Mouse (Mus musculus): ENCODE results near the gene Phf5a. TPM values are rescaled to one million over a fixed set of nuclear protein-coding genes. Genes with fewer than 3 reads are reported as not detected.

Gene Phf5a
- polyA plus RNA-seq, 1 experiment from 2014 or later = 133 TPM

DNA sequence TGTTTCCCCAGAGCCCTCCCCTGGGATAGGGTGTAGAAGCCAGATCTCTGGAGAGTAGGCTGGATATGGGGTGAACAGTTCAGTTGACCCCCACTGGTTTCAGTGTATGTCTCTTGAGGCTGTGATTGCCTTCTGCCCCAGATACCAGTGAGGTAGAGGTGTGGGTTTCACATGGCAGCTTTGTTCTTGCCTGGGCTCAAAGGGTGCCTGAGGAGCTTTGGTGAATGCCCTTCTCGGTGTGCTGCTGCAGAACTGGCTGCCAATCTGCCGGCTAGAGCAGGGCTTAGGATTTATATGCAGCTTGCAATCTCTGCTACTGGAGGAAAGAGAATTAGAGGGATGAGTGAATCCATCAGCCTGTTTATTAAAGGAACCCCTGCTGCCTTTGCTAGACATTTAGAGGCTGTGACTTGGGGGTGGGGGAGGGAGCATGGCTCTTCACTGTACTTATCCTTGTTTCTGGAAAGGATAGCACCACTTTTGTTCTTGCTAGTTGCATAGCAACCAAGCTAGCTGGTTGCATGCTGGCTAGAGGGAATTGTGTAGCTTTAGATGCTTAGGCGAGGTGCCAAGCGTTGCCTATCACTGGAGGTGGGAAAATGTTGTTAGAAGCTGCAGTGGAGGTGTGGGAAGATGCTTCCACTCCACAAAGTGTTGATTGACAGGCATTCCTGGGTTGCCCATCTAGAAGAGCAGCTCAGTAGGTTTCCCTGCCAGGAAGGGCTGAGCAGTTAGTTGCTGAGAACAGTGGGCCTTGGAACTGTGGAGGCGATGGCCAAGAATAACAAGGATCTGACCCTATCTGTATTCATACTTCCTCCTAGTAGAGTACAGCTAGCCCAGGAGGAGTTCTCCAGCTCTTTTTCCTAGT is 8.1 kb upstream of the Phf5a start:
- no peaks in the 10 kb centered on the region for H3K27me3 ChIP-seq
- H3K9ac ChIP-seq = no peak overlapping the region

DNA sequence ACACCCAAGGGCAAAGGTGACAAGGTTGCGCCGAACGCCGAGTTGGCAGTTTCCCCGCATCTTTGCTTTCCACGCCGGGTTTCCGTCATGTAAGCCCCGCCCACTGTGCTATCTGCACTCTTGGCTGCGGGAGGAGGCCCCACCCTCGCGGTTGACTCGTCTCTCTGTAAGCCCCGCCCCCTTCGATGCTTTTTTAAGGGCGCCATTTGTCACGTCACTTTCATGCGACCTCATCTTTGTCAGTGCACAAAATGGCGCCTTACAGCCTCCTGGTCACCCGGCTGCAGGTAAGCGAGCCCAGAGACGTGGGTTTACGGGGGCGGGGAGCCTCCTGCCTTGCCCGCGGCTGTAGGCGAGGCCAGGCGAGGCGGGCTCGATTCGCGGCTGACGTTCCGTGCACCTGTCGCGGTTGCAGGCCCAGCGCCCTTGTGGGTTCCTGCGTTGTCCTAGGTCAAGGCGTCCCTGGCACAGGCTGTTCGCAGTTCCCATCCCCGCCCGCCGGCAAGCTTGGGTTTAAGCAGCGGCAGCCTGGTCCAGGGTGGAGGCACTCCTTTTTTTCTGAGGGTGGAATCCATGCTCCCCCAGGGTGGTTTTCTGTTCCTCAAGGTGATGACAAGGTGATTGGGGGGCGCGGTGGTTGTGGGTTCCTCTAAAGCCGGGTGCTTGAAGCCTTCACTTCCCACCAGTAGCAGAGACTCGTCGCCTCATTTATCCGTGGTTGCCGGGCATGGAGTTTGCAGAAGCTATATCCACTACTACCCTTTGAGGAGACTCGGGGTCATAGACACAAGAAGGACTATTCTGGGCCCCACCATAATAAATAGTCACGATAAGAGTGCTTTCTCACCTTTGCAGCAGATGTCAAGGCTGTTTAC is 788 bp upstream of the Phf5a start, which contains the start of gene Aco2:
Gene Aco2, plus strand, starts transcription at position 48 of the 875 bp plus-strand sequence.
- Histone ChIP-seq H3K9me3 (replicated peaks) (no peaks in the 10 kb centered on the region), H3K9ac (peak within 1 kb of the TSS; percentile 98), H3K27me3 (no peaks in the 10 kb centered on the region), H3K4me2 (replicated peaks) (peak within 1 kb of the TSS; percentile 81), H3K4me3 (replicated peaks) (peak within 1 kb of the TSS; percentile 100), H3K4me1 (peaks cover 20% of the 10 kb centered on the region), H3K27ac (replicated peaks) (peak within 1 kb of the TSS; percentile 100), H3K36me3 (peaks cover 30% of the 10 kb centered on the region)
- WGBS = under 1% methylated on average over 53 of the region's 53 CpGs
- ATAC-seq (ENCODE audit: insufficient number of reproducible peaks, low FRiP score, low TSS enrichment, low read depth) = peak; percentile 89

More for the DNA sequence above, 8.1 kb upstream of the Phf5a start:
- no peaks in the 10 kb centered on the region for H3K36me3 ChIP-seq
- WGBS = 75% methylated on average over 5 of the region's 5 CpGs
- H3K4me1 ChIP-seq = peaks cover 7% of the 10 kb centered on the region; the same call in 1 of the 2 replicates
- no peak overlapping the region for H3K27ac ChIP-seq (replicated peaks)
- no peak overlapping the region for H3K4me2 ChIP-seq (replicated peaks)
- no peaks in the 10 kb centered on the region for H3K9me3 ChIP-seq (replicated peaks)
- no peak for ATAC-seq (ENCODE audit: insufficient number of reproducible peaks, low FRiP score, low TSS enrichment, low read depth)
- no peak overlapping the region for H3K4me3 ChIP-seq (replicated peaks)

DNA sequence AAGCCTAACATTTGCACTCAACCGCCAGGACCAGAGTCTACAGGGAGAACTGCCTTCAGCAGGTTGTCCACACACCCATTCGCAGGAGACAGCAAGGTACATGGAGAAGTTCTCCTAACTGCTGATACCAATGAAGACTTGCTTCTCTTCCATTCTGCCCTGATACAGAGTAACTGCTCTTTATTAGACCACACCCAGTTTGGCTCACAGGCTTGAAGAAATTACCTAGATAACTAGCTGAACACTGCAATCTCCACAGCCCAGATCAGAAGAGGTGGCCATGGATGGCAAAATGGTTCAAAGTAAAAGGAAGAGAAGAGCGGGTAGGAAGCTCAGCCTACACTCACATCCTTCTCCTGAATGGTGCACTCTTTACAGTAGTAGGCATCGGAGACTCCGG is 1.7 kb downstream of the Phf5a start:
- H3K27me3 ChIP-seq = no peaks in the 10 kb centered on the region
- no peak overlapping the region for H3K4me2 ChIP-seq (replicated peaks)
- H3K4me3 ChIP-seq (replicated peaks) = no peak overlapping the region
- ATAC-seq (ENCODE audit: insufficient number of reproducible peaks, low FRiP score, low TSS enrichment, low read depth) = no peak
- H3K9me3 ChIP-seq (replicated peaks) = no peaks in the 10 kb centered on the region
- no peak overlapping the region for H3K9ac ChIP-seq
- peaks cover 20% of the 10 kb centered on the region for H3K4me1 ChIP-seq
- no peak overlapping the region for H3K27ac ChIP-seq (replicated peaks)
- peaks cover 53% of the 10 kb centered on the region for H3K36me3 ChIP-seq
- WGBS = 95% methylated on average over 5 of the region's 5 CpGs

DNA sequence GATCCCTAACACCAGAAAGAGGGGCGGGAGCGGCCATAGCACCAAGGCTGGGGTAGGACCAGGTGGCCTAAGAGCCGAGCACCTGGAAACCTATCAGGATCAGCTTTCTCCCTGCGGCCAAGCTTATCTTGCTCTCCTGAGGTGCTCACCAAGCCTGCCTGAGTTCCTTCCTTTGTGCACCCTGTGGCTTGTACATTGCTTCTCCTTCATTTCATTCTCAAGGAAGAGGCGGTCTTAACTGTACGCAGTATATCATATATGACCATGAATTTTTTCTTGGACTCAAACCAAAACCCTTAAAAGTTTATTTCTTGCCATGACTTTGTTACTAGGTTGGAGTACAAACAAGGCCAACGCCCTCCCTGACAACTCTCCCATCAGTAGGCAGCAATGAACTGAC is 7.5 kb downstream of the Phf5a start:
- Histone ChIP-seq H3K9me3 (replicated peaks) (no peaks in the 10 kb centered on the region), H3K9ac (no peak overlapping the region), H3K27me3 (no peaks in the 10 kb centered on the region), H3K4me1 (0 out of 2 replicates have a peak, but pooled peaks cover 9% of the 10 kb centered on the region), H3K36me3 (peaks cover 40% of the 10 kb centered on the region), H3K4me2 (replicated peaks) (no peak overlapping the region), H3K4me3 (replicated peaks) (no peak overlapping the region), H3K27ac (replicated peaks) (no peak overlapping the region)
- WGBS = 90% methylated on average over 7 of the region's 7 CpGs
- ATAC-seq (ENCODE audit: insufficient number of reproducible peaks, low FRiP score, low TSS enrichment, low read depth) = no peak

DNA sequence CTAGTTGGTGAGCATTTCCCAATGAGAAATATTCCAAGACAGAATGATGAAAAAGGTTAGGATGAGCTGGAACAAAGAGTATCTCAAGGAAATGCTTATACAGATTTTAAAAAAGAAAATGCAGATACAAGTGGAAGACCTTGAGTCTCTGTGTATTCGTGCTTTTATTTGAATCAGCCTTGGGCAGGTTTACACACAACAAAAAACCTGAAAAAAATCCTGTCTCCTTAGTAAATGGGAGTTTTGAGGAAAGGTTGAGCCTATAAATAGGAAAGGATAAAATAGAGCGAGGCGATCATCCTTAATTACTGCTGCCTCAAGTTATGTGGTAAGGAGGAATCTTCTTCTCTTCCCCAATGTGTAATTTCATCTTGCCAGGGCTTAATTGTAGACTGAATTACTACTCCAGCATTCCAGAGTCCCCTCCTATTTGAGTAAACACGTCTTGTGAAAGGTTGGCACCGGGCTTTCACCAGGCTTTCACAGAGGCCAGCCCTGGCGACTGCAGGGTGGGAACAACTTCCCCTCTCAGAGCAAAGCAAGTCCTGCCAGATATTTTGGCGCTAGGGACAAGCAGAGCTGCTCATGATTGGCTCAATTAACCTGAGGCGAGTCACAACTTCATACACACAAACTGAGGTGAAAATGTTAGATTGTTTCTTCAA is 11.1 kb downstream of the Phf5a start:
- H3K27ac ChIP-seq (replicated peaks) = peak overlapping the region; percentile 88
- no peak overlapping the region for H3K9ac ChIP-seq
- H3K4me1 ChIP-seq = peaks cover 12% of the 10 kb centered on the region
- 25% methylated on average over 8 of the region's 8 CpGs for whole genome bisulfite sequencing
- no peak for ATAC-seq (ENCODE audit: insufficient number of reproducible peaks, low FRiP score, low TSS enrichment, low read depth)
- H3K36me3 ChIP-seq = peaks cover 4% of the 10 kb centered on the region; the same call in 1 of the 2 replicates
- H3K9me3 ChIP-seq (replicated peaks) = no peaks in the 10 kb centered on the region
- peak overlapping the region; percentile 95 for H3K4me3 ChIP-seq (replicated peaks)
- H3K27me3 ChIP-seq = no peaks in the 10 kb centered on the region
- peak overlapping the region; percentile 81 for H3K4me2 ChIP-seq (replicated peaks)

DNA sequence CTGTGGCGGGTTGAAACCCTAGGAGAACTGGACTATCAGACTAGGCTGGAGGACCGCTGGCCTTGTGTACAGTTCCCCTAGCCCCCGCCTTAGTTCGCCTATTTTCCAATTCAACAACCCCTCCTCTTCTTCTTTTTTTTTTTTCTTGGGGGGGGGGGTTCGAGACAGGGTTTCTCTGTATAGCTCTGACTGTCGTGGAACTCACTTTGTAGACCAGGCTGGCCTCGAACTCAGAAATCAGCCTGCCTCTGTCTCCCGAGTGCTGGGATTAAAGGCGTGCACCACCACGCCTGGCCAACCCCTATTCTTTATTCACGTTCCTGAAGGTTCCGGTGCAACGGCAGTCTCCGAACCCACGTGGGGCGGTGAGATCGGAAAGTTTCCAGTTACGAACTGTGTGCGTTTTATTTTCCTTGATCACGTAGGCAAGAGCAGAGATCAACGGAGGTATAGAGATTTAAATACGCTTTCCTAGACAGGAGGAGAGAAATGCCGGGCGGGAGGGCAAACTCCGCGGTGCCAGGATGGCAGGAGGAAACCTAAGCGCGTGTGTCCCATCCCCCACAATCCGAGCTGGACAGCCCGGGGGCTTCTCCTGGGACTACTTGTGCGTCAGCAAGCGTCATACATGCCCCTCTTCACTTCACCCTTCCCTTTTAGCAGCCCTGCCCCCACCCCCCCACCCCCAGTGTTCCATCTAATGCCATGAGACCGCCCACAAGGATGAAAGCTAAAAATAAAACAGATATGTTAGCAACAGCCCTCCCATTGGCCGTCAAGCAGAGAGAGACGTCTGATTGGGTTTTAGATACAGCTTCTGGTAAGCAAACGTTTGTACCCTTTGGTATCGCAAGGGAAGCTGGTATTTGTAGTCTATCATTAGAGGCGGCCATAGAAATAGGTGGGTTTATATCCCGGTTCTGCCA is 12.1 kb downstream of the Phf5a start:
- Histone ChIP-seq H3K4me3 (replicated peaks) (peak overlapping the region; percentile 95), H3K27ac (replicated peaks) (peak overlapping the region; percentile 99), H3K9ac (peak overlapping the region; percentile 92), H3K27me3 (no peaks in the 10 kb centered on the region), H3K9me3 (replicated peaks) (no peaks in the 10 kb centered on the region), H3K36me3 (no peaks in the 10 kb centered on the region; the same call in 1 of the 2 replicates), H3K4me2 (replicated peaks) (peak overlapping the region; percentile 81), H3K4me1 (peaks cover 16% of the 10 kb centered on the region)
- ATAC-seq (ENCODE audit: insufficient number of reproducible peaks, low FRiP score, low TSS enrichment, low read depth) = peak; percentile 89
- under 1% methylated on average over 39 of the region's 39 CpGs for WGBS

DNA sequence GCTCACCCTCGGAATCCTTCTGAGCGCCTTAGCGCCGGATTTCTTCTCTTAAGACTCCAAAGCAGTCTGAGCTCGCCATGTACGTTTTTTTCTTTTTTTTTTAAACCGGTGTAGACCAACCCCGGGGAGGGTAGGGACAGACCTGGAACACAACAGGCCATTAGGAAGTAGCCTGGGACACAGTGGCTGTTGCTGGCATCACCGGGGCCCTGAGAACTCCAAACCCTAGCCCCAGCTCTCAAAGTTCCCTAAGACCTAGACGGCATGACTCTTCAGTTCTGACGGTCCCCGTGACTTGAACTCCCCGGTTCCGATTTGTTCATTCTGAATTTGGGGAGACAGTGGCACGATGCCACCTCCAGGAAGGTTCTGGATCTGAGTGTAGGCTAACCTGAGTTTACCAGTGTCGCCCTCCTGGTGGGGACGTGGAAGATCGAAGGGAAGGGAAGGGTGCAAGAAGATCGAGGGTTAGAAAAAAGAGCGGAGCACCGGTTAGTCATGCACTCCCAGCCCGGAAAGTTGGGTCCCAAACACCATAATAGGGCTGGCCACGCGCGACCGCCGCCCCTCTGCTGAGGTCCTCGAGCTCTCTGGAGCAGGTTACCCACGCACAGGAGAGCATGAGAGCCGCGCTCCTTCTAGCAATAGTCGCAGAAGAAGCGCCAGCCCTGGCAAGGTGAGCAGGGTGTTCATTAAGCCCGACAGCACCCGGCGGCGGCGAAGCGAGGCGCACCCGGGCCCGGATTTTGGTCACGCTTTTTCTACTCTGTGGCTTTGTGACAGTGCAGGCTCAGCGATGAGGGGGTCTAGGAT is 13.0 kb downstream of the Phf5a start, which contains the start of gene Tob2:
Gene Tob2, minus strand, starts transcription at position 280 of the 813 bp plus-strand sequence.
- H3K4me3 ChIP-seq (replicated peaks) = peak within 1 kb of the TSS; percentile 95
- H3K27me3 ChIP-seq = no peaks in the 10 kb centered on the region
- no peaks in the 10 kb centered on the region for H3K9me3 ChIP-seq (replicated peaks)
- H3K4me2 ChIP-seq (replicated peaks) = peak within 1 kb of the TSS; percentile 81
- under 1% methylated on average over 44 of the region's 44 CpGs for WGBS
- peak within 1 kb of the TSS; percentile 92 for H3K9ac ChIP-seq
- H3K27ac ChIP-seq (replicated peaks) = peak within 1 kb of the TSS; percentile 99
- H3K4me1 ChIP-seq = peaks cover 16% of the 10 kb centered on the region
- 0 out of 2 replicates have a peak, but pooled peaks have one; percentile 1 for ATAC-seq (ENCODE audit: insufficient number of reproducible peaks, low FRiP score, low TSS enrichment, low read depth)
- peaks cover 4% of the 10 kb centered on the region; the same call in 1 of the 2 replicates for H3K36me3 ChIP-seq

DNA sequence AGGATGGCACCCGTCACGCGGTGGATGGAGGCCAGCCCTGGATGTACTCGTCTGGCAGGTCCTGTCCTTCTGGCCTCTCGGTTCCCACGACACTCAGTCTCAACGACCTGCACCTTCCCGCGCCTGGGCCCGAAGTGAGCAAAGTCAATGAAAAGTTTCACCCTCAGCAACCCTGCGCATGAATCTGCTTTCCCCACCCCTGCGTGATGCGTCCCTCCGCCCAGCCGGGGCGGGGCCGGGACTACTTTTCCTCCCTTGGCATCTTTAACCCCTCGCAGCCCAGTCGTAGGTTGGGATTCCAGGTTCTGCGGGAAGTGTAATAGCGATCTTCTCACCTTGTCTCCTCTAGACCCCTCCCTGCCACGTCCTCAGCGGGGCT is 13.6 kb downstream of the Phf5a start:
- peak overlapping the region; percentile 99 for H3K27ac ChIP-seq (replicated peaks)
- H3K9me3 ChIP-seq (replicated peaks) = no peaks in the 10 kb centered on the region
- H3K4me1 ChIP-seq = peaks cover 16% of the 10 kb centered on the region
- no peaks in the 10 kb centered on the region for H3K27me3 ChIP-seq
- peak overlapping the region; percentile 92 for H3K9ac ChIP-seq
- ATAC-seq (ENCODE audit: insufficient number of reproducible peaks, low FRiP score, low TSS enrichment, low read depth) = peak; percentile 49
- peak overlapping the region; percentile 81 for H3K4me2 ChIP-seq (replicated peaks)
- 0% methylated on average over 23 of the region's 23 CpGs for WGBS
- H3K36me3 ChIP-seq = peaks cover 5% of the 10 kb centered on the region; the same call in 1 of the 2 replicates
- peak overlapping the region; percentile 95 for H3K4me3 ChIP-seq (replicated peaks)

DNA sequence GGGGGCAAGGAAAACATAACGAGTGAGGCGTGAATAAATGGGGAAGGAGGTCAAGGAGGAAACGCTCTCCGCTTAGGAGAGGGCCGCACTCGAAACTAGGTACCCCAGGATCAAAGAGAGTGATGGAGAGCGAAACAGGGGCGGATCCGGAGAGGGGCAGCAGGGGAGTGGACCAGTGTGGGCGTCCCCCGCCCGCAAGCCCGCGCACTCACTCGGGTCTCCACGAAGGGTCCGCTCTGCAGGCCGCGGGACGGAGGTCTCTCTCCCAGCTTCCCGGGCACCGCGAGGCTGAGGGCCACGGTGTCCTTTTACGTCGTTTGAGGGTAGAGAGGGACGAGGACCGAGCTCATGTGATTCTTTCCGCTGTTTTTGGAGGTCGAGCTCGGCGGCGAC is 14.0 kb downstream of the Phf5a start:
- no peak for ATAC-seq (ENCODE audit: insufficient number of reproducible peaks, low FRiP score, low TSS enrichment, low read depth)
- Histone ChIP-seq H3K27ac (replicated peaks) (peak overlapping the region; percentile 99), H3K9me3 (replicated peaks) (no peaks in the 10 kb centered on the region), H3K27me3 (no peaks in the 10 kb centered on the region), H3K4me1 (peaks cover 16% of the 10 kb centered on the region), H3K36me3 (peaks cover 9% of the 10 kb centered on the region; the same call in 1 of the 2 replicates), H3K4me2 (replicated peaks) (peak overlapping the region; percentile 81), H3K9ac (peak overlapping the region; percentile 92), H3K4me3 (replicated peaks) (peak overlapping the region; percentile 95)
- WGBS = under 1% methylated on average over 33 of the region's 33 CpGs
